Mouse (Mus musculus): ENCODE results near the gene Fras1.

- TF ChIP-seq BHLHE40 (IDR thresholded peaks at IDR 0.05; ENCODE audit: borderline replicate concordance, low read depth, low read length) (no peak), CTCF (IDR thresholded peaks at IDR 0.05 in 2 of 3, conservative IDR thresholded peaks at IDR 0.05 in 1 of 3; ENCODE audit: control insufficient read depth in 1 of 3, insufficient read depth in 1 of 3, low read depth in 2 of 3, low read length in 3 of 3, poor library complexity in 1 of 3, severe bottlenecking in 1 of 3) (no peak), MYC (IDR thresholded peaks at IDR 0.05; ENCODE audit: low read depth, low read length) (no peak), POLR2AphosphoS5 (IDR thresholded peaks at IDR 0.05; ENCODE audit: borderline replicate concordance, low read depth, low read length) (no peak)
Observed at GRCm38 (mm10) chr5:96639213-96639910, 265.6 kb downstream of the Fras1 start.

Measured in MEL (cell line).